In genomic region chr12:16999739-17000497, GRCm38 (mm10) we compare ENCODE assay signal across 7 mouse cellular contexts. TPM values are rescaled to one million over a fixed set of nuclear protein-coding genes. Genes with fewer than 3 reads are reported as not detected.
DNase-seq lines count a peak whose midpoint lies in the region; ATAC-seq lines count a peak whose summit lies in the region.

Gene Pqlc3 (minus strand): TSS chr12:17000408.

- peak; percentile 88 for DNase-seq in adrenal gland, adult 8-10 months
- DNase-seq in embryonic facial prominence, embryonic 11.5 days (ENCODE audit: low spot score): peak; percentile 77
- peak; percentile 99 for DNase-seq in heart, adult 11 months
- DNase-seq in kidney, adult 11 months: peak; percentile 80
- peak; percentile 78 for DNase-seq in limb, embryonic 11.5 days (ENCODE audit: low spot score)
- DNase-seq in spleen, adult 18-20 months: peak; percentile 85 to 90

- H3K9ac ChIP-seq in embryonic facial prominence, embryonic 11.5 days (replicated peaks; ENCODE audit: low read length): peak within 1 kb of the TSS; percentile 41
- peak within 1 kb of the TSS; percentile 35; the same call in 1 of the 2 replicates for H3K9ac ChIP-seq in limb, embryonic 11.5 days (ENCODE audit: low read length)
- H3K9ac ChIP-seq in midbrain, embryonic 13.5 days (replicated peaks): peak within 1 kb of the TSS; percentile 48

- peak; percentile 88 for ATAC-seq in embryonic facial prominence, embryonic 11.5 days (replicated peaks; ENCODE audit: insufficient number of reproducible peaks, low FRiP score, low TSS enrichment, low read depth)
- ATAC-seq in limb, embryonic 11.5 days (ENCODE audit: insufficient number of reproducible peaks, low FRiP score, low TSS enrichment, low read depth): peak; percentile 89
- ATAC-seq in midbrain, embryonic 13.5 days: peak; percentile 82

- H3K4me3 ChIP-seq in embryonic facial prominence, embryonic 11.5 days (ENCODE audit: low read depth, low read length): peak within 1 kb of the TSS; percentile 50
- peak within 1 kb of the TSS; percentile 54 for H3K4me3 ChIP-seq in limb, embryonic 11.5 days (ENCODE audit: low read depth, low read length)
- H3K4me3 ChIP-seq in midbrain, embryonic 13.5 days (replicated peaks): peak within 1 kb of the TSS; percentile 46

- no peak within 1 kb of the TSS for H3K27ac ChIP-seq in embryonic facial prominence, embryonic 11.5 days (replicated peaks; ENCODE audit: low read depth, low read length)
- H3K27ac ChIP-seq in limb, embryonic 11.5 days (replicated peaks; ENCODE audit: low read depth, low read length): no peak within 1 kb of the TSS
- H3K27ac ChIP-seq in midbrain, embryonic 13.5 days: no peak within 1 kb of the TSS

- WGBS in embryonic facial prominence, embryonic 11.5 days: 1% methylated on average over 57 of the region's 57 CpGs
- WGBS in limb, embryonic 11.5 days: 2% methylated on average over 57 of the region's 57 CpGs
- 1% methylated on average over 57 of the region's 57 CpGs for WGBS in midbrain, embryonic 13.5 days

- no peaks in the 10 kb centered on the region for H3K36me3 ChIP-seq in embryonic facial prominence, embryonic 11.5 days (replicated peaks; ENCODE audit: control insufficient read depth, insufficient read depth, low read depth, low read length)
- no peaks in the 10 kb centered on the region for H3K36me3 ChIP-seq in limb, embryonic 11.5 days (ENCODE audit: control insufficient read depth, insufficient read depth, low read length)
- H3K36me3 ChIP-seq in midbrain, embryonic 13.5 days: 0 out of 2 replicates have a peak, but pooled peaks cover 2% of the 10 kb centered on the region

- peak within 1 kb of the TSS; percentile 89 for H3K4me2 ChIP-seq in embryonic facial prominence, embryonic 11.5 days (ENCODE audit: low read depth, low read length)
- H3K4me2 ChIP-seq in limb, embryonic 11.5 days (ENCODE audit: low read depth, severe bottlenecking): peak within 1 kb of the TSS; percentile 95
- peak within 1 kb of the TSS; percentile 81 for H3K4me2 ChIP-seq in midbrain, embryonic 13.5 days (replicated peaks)

- peaks cover 4% of the 10 kb centered on the region; the same call in 1 of the 2 replicates for H3K27me3 ChIP-seq in embryonic facial prominence, embryonic 11.5 days (ENCODE audit: control insufficient read depth, insufficient read depth, low read length)
- peaks cover 14% of the 10 kb centered on the region for H3K27me3 ChIP-seq in limb, embryonic 11.5 days (ENCODE audit: control insufficient read depth, insufficient read depth, low read length)
- peaks cover 46% of the 10 kb centered on the region for H3K27me3 ChIP-seq in midbrain, embryonic 13.5 days

- no peaks in the 10 kb centered on the region for H3K9me3 ChIP-seq in embryonic facial prominence, embryonic 11.5 days (replicated peaks; ENCODE audit: control insufficient read depth, low read length)
- H3K9me3 ChIP-seq in limb, embryonic 11.5 days (ENCODE audit: control insufficient read depth, low read length): no peaks in the 10 kb centered on the region
- H3K9me3 ChIP-seq in midbrain, embryonic 13.5 days: no peaks in the 10 kb centered on the region

- H3K4me1 ChIP-seq in embryonic facial prominence, embryonic 11.5 days (ENCODE audit: control insufficient read depth, insufficient read depth, low read length): no peaks in the 10 kb centered on the region
- no peaks in the 10 kb centered on the region for H3K4me1 ChIP-seq in limb, embryonic 11.5 days (ENCODE audit: control insufficient read depth, insufficient read depth, low read length)
- peaks cover 14% of the 10 kb centered on the region for H3K4me1 ChIP-seq in midbrain, embryonic 13.5 days (replicated peaks)

RNA-seq across cellular contexts. Expression of gene Pqlc3, which starts in this region (rescaled TPM):
- total RNA-seq in adrenal gland, adult 8-10 months (2022): 10 to 100 TPM; 11.0 to 14.7 (median 13.5) TPM
- polyA plus RNA-seq in embryonic facial prominence, embryonic 11.5 days (2014; fragmentation: Nextera tagmentation; extraction: Ambion mirVana): 3.8 and 4.9 TPM in 2 replicates
- polyA plus RNA-seq in limb, embryonic 11.5 days (2014; fragmentation: Nextera tagmentation; extraction: Ambion mirVana): 5.4 and 5.6 TPM in 2 replicates
- 1.6 and 2.1 TPM in 2 replicates for polyA plus RNA-seq in midbrain, embryonic 13.5 days (2015; fragmentation: Nextera tagmentation; extraction: Ambion mirVana)
